Mouse (Mus musculus): ENCODE data around the gene Lca5. TPM values are rescaled to one million over a fixed set of nuclear protein-coding genes. Genes with fewer than 3 reads are reported as not detected.

The Lca5 gene
- polyA plus RNA-seq, 1 experiment from 2014 or later, result 18.1 TPM

- 74% methylated on average over 3 of the region's 3 CpGs for WGBS
- Histone ChIP-seq H3K4me3 (no peak overlapping the region), H3K9me3 (no peaks in the 10 kb centered on the region), H3K27me3 (ENCODE audit: poor library complexity, severe bottlenecking) (no peaks in the 10 kb centered on the region), H3K27ac (no peak overlapping the region), H3K36me3 (replicated peaks) (no peaks in the 10 kb centered on the region), H3K4me1 (no peaks in the 10 kb centered on the region)
- no peak for DNase-seq (ENCODE audit: extremely low spot score, low spot score)
Observed at GRCm38 (mm10) chr9:83383235-83383634, 57.7 kb downstream of the Lca5 start.

- no peak overlapping the region for H3K4me3 ChIP-seq
- no peaks in the 10 kb centered on the region for H3K9me3 ChIP-seq
- H3K36me3 ChIP-seq (replicated peaks), result no peaks in the 10 kb centered on the region
- WGBS, result 54% methylated on average over 3 of the region's 3 CpGs
- DNase-seq (ENCODE audit: extremely low spot score, low spot score), result no peak
- H3K27ac ChIP-seq, result no peak overlapping the region
- no peaks in the 10 kb centered on the region for H3K4me1 ChIP-seq
- H3K27me3 ChIP-seq (ENCODE audit: poor library complexity, severe bottlenecking), result no peaks in the 10 kb centered on the region
Observed at GRCm38 (mm10) chr9:83382775-83383174, 58.2 kb downstream of the Lca5 start.

GRCm38 (mm10) chr9:83381317-83381716 is 59.6 kb downstream of the Lca5 start:
- Histone ChIP-seq H3K9me3 (no peaks in the 10 kb centered on the region), H3K4me3 (no peak overlapping the region), H3K27ac (no peak overlapping the region), H3K27me3 (ENCODE audit: poor library complexity, severe bottlenecking) (no peaks in the 10 kb centered on the region), H3K4me1 (no peaks in the 10 kb centered on the region), H3K36me3 (replicated peaks) (no peaks in the 10 kb centered on the region)
- DNase-seq (ENCODE audit: extremely low spot score, low spot score), result no peak

DNA sequence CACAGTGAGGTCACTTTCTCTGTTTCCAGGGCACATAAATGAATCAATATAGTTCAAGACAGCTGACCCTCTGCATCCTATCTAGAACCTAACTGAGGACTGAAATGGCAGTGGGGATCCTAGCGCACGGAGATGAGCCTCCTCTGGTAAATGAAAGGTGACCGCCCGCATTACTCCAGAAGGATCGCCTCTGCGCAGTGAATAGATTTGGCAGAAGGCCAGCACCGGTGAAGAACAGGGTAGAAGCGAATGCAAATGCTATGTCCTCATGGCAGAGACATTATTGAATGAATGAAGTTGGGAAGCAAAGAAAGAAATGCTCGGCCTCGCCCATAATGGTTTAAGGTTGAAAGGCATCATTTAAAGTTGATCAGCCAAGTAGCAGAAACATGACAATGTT is 61.3 kb downstream of the Lca5 start:
- Histone ChIP-seq H3K27ac (no peak overlapping the region), H3K9me3 (no peaks in the 10 kb centered on the region), H3K4me1 (no peaks in the 10 kb centered on the region), H3K27me3 (ENCODE audit: poor library complexity, severe bottlenecking) (no peaks in the 10 kb centered on the region), H3K4me3 (no peak overlapping the region), H3K36me3 (replicated peaks) (no peaks in the 10 kb centered on the region)
- DNase-seq (ENCODE audit: extremely low spot score, low spot score), result no peak
- WGBS, result 91% methylated on average over 10 of the region's 10 CpGs

- Histone ChIP-seq H3K9me3 (no peaks in the 10 kb centered on the region), H3K4me1 (no peaks in the 10 kb centered on the region), H3K36me3 (replicated peaks) (no peaks in the 10 kb centered on the region), H3K27ac (no peak overlapping the region), H3K27me3 (ENCODE audit: poor library complexity, severe bottlenecking) (no peaks in the 10 kb centered on the region), H3K4me3 (no peak overlapping the region)
- no peak for DNase-seq (ENCODE audit: extremely low spot score, low spot score)
- WGBS, result 85% methylated on average over 2 of the region's 2 CpGs
Observed at GRCm38 (mm10) chr9:83377132-83377531, 63.8 kb downstream of the Lca5 start.

DNA sequence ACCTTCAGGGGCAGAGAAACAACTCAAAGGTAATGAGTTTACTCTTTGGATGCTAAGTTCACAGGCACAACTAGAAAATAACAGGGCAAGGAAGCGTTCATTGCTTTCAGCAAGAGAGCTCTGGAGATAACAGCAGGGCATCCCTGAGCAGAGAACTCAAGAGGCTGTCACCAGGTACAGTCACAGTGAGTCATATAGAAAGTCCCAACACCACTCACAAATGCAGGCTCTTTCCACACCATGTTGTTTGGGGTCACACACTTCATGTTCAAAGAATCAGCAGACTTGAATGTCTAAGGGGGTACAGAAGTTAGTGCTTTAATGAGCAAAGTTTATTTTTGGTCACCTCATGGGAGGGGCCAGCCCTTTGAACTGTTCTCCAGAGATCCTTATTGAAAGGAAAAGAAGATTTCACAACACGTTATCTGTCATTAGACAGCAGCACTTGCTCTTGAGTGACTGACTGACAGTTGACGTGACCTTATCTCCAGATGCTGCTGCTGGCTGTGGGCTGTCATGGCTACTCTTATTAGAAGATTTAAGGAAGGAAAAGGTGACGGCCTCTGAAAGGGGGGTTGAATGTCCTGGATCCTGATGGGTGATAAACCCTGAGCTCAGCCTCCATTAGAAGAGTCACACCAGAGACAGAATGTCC is 65.3 kb downstream of the Lca5 start:
- Histone ChIP-seq H3K27ac (no peak overlapping the region), H3K4me3 (no peak overlapping the region), H3K9me3 (no peaks in the 10 kb centered on the region), H3K36me3 (replicated peaks) (no peaks in the 10 kb centered on the region), H3K4me1 (no peaks in the 10 kb centered on the region), H3K27me3 (ENCODE audit: poor library complexity, severe bottlenecking) (no peaks in the 10 kb centered on the region)
- WGBS, result 80% methylated on average over 4 of the region's 4 CpGs
- no peak for DNase-seq (ENCODE audit: extremely low spot score, low spot score)

DNA sequence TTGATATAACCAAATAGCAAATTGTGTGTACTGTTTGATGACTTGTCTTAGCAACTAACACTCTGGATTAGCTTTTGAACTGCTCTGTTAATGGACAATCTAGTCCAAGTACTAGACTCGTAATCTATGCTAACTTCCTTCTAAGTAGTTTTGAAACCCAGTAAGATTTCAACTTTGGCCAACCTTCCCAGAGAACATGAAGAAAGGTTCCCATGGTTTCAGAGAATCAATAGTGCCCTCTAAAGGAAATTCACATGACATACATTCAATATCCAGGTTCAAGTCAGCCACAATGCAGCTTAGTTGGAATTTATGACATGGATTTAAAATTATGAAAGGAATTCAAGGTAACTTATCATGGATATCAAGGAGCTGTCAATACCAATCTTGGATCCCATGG is 70.0 kb downstream of the Lca5 start:
- H3K9me3 ChIP-seq, result no peaks in the 10 kb centered on the region
- H3K4me1 ChIP-seq, result no peaks in the 10 kb centered on the region
- no peaks in the 10 kb centered on the region for H3K36me3 ChIP-seq (replicated peaks)
- DNase-seq (ENCODE audit: extremely low spot score, low spot score), result no peak
- H3K4me3 ChIP-seq, result no peak overlapping the region
- no peaks in the 10 kb centered on the region for H3K27me3 ChIP-seq (ENCODE audit: poor library complexity, severe bottlenecking)
- WGBS, result 74% methylated on average over 1 of the region's 1 CpGs
- no peak overlapping the region for H3K27ac ChIP-seq

DNA sequence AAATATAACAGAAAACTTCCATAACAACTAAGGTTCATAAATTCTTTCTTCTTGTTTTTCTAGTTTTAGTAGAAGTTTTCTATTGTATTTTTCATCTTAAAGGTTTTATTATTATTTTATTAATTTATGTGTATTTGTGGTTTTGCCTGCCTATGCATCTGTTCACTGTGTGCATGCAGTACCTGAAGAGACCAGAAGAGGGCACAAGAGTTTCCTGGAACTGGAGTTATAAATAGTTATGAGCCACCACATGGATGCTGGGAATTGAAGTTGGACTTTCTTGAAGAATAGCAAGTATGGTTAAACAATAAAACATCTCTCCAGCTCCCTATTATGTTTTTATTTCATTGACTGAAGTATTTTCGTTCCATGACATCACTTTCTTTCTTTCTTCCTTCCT is 72.7 kb downstream of the Lca5 start:
- H3K4me3 ChIP-seq, result no peak overlapping the region
- H3K4me1 ChIP-seq, result no peaks in the 10 kb centered on the region
- H3K9me3 ChIP-seq, result no peaks in the 10 kb centered on the region
- H3K27ac ChIP-seq, result no peak overlapping the region
- H3K36me3 ChIP-seq (replicated peaks), result no peaks in the 10 kb centered on the region
- peak; percentile 26 for DNase-seq (ENCODE audit: extremely low spot score, low spot score)
- no peaks in the 10 kb centered on the region for H3K27me3 ChIP-seq (ENCODE audit: poor library complexity, severe bottlenecking)
- 90% methylated on average over 1 of the region's 1 CpGs for WGBS

DNA sequence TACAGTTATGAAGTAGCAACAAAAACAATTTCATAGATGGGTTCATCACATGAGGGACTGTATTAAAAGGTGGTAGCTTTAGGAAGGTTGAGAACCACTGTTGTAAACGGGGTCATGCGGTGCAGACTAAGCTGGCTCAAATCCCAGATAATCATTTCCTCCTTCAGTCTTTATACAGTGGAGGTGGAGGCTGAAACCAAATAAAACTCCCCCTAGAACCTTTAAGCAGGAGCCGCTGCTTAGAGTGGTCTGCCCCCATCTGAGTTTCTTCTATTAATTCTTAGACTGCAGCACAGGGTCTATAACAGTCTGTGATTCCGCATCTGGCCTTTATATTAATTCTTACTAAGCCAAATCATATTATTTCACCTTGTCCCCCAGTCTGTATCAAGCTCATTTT is 85.1 kb downstream of the Lca5 start:
- H3K4me3 ChIP-seq, result no peak overlapping the region
- no peak overlapping the region for H3K27ac ChIP-seq
- peaks cover 11% of the 10 kb centered on the region for H3K4me1 ChIP-seq
- no peak for DNase-seq (ENCODE audit: extremely low spot score, low spot score)
- 76% methylated on average over 4 of the region's 4 CpGs for WGBS
- no peaks in the 10 kb centered on the region for H3K27me3 ChIP-seq (ENCODE audit: poor library complexity, severe bottlenecking)
- H3K9me3 ChIP-seq, result no peaks in the 10 kb centered on the region
- no peaks in the 10 kb centered on the region for H3K36me3 ChIP-seq (replicated peaks)

GRCm38 (mm10) chr9:83353316-83353715 is 87.6 kb downstream of the Lca5 start:
- Histone ChIP-seq H3K27ac (no peak overlapping the region), H3K4me3 (no peak overlapping the region), H3K36me3 (replicated peaks) (no peaks in the 10 kb centered on the region), H3K27me3 (ENCODE audit: poor library complexity, severe bottlenecking) (no peaks in the 10 kb centered on the region), H3K9me3 (no peaks in the 10 kb centered on the region), H3K4me1 (peaks cover 34% of the 10 kb centered on the region)
- DNase-seq (ENCODE audit: extremely low spot score, low spot score), result no peak
- WGBS, result 85% methylated on average over 7 of the region's 7 CpGs

DNA sequence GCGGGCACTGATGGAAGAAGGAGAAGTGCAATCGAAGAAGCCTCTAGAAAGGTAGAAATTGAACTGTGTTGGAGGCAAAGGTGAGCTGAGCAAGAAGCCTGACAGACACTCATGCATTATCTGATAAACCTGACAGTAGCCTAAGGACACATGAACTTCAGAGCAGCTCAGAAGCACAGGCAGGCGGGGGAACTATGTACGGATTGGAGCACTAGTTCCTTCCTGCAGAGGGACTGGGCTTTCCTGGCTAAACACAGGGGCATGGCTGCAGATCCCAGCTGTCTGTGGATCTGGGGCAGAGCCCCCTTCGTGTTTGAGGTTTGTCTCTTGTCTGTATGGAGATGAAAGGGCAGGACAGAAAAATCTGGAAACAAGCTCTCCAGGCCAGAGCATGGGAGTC is 89.8 kb downstream of the Lca5 start:
- Histone ChIP-seq H3K27me3 (ENCODE audit: poor library complexity, severe bottlenecking) (no peaks in the 10 kb centered on the region), H3K4me1 (peaks cover 34% of the 10 kb centered on the region), H3K9me3 (no peaks in the 10 kb centered on the region), H3K4me3 (no peak overlapping the region), H3K36me3 (replicated peaks) (no peaks in the 10 kb centered on the region), H3K27ac (peak overlapping the region; percentile 63)
- DNase-seq (ENCODE audit: extremely low spot score, low spot score), result no peak
- WGBS, result 57% methylated on average over 5 of the region's 5 CpGs

GRCm38 (mm10) chr9:83350613-83351012 is 90.3 kb downstream of the Lca5 start:
- Histone ChIP-seq H3K27me3 (ENCODE audit: poor library complexity, severe bottlenecking) (no peaks in the 10 kb centered on the region), H3K36me3 (replicated peaks) (no peaks in the 10 kb centered on the region), H3K27ac (peak overlapping the region; percentile 63), H3K4me1 (peaks cover 34% of the 10 kb centered on the region), H3K9me3 (no peaks in the 10 kb centered on the region), H3K4me3 (no peak overlapping the region)
- DNase-seq (ENCODE audit: extremely low spot score, low spot score), result peak; percentile 34
- 10% methylated on average over 5 of the region's 5 CpGs for WGBS

- Histone ChIP-seq H3K27ac (peak overlapping the region; percentile 73), H3K4me1 (peaks cover 34% of the 10 kb centered on the region), H3K4me3 (no peak overlapping the region), H3K36me3 (replicated peaks) (no peaks in the 10 kb centered on the region), H3K9me3 (no peaks in the 10 kb centered on the region), H3K27me3 (ENCODE audit: poor library complexity, severe bottlenecking) (no peaks in the 10 kb centered on the region)
- 16% methylated on average over 1 of the region's 1 CpGs for WGBS
- peak; percentile 21 for DNase-seq (ENCODE audit: extremely low spot score, low spot score)
Observed at GRCm38 (mm10) chr9:83349905-83350304, 91.0 kb downstream of the Lca5 start.

GRCm38 (mm10) chr9:83349504-83349903 is 91.4 kb downstream of the Lca5 start:
- H3K36me3 ChIP-seq (replicated peaks), result no peaks in the 10 kb centered on the region
- WGBS, result 3% methylated on average over 3 of the region's 3 CpGs
- no peaks in the 10 kb centered on the region for H3K9me3 ChIP-seq
- H3K27ac ChIP-seq, result peak overlapping the region; percentile 73
- no peaks in the 10 kb centered on the region for H3K27me3 ChIP-seq (ENCODE audit: poor library complexity, severe bottlenecking)
- peak; percentile 25 for DNase-seq (ENCODE audit: extremely low spot score, low spot score)
- H3K4me1 ChIP-seq, result peaks cover 34% of the 10 kb centered on the region
- H3K4me3 ChIP-seq, result no peak overlapping the region

All from forebrain, embryonic 10.5 days (tissue).